Mouse (Mus musculus): ENCODE data around the gene Gnao1.

Gene Gnao1

GRCm38 (mm10) chr8:93843858-93844502 lies 34.2 kb downstream of the Gnao1 start:
- no peak for DNase-seq (ENCODE audit: low read depth, low spot score)

DNA sequence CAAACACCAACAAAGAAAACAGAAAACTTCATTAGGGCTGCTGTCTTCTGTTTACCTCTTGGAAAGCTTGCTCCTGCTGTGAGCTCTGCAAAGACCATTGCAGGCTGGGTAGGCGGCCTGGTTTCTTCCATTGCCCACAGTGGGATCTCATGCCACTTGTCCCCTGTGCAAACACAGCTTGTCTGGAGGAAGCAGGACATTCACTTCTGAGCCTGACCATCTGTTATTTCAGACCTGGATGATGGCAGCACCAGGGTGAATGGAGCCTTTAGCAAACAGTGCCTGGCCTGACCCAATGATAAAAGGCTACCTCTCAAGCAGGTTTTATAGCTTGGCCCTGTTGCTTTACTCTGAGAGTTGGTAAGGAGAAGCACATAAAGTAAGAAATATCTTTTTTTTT lies 35.4 kb downstream of the Gnao1 start:
- no peak for DNase-seq (ENCODE audit: low read depth, low spot score)

DNA sequence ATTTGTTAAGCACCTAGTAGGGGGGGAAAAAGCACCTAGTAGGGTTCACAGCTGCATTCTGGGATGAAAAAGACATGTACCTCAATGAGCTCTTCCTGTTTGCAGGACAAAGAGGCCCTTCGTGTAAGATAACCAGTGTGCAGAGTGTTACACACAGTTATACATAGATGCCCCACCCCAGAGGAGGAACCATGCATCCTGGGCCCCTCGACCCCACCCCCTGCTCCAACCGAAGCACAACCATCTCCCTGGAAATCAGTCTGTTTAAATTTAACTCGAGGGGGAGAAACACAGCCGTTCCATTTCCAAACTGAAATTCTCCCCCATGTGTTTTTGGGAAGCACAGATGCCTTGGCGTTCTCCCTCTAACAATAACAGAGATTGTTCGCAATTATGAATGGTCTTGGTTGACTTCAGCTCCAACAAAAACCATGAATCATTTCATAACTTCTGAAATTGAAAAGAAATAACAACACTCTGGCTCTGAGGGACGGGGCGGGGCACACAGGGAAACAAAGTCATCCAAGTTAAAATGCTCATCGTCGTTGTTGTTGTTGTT lies 42.4 kb downstream of the Gnao1 start:
- no peak for DNase-seq (ENCODE audit: low read depth, low spot score)

DNA sequence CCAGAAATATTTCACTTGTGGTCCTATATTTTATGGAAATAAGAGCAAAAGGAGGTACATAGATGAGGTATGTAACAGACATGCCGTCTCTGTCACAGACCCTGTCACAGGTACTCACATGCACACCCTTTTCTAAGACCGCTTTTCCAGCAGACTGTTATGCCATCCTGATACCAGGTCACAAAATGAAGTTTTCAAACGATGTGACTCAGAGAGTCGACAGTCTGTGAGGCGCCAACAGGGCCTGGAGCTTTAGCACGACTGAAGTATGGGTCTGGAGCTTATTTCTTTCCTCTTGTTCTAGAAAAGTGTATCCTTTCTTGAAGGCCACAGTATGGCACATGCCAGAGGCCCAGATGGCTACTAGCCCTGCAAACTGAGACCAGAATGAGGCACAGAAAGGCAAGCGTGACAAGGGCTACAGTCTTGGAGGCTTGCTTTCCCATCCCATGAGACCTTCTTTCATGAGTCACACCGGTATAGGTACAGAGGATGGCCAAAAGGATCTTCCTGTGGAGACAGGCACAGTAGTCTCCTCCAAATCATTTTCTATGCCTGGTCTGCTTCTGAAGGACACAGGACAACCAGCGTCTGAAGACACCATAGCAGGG lies 43.2 kb downstream of the Gnao1 start:
- no peak for DNase-seq (ENCODE audit: low read depth, low spot score)

GRCm38 (mm10) chr8:93854676-93855075 lies 44.9 kb downstream of the Gnao1 start:
- DNase-seq (ENCODE audit: low read depth, low spot score), result no peak

DNA sequence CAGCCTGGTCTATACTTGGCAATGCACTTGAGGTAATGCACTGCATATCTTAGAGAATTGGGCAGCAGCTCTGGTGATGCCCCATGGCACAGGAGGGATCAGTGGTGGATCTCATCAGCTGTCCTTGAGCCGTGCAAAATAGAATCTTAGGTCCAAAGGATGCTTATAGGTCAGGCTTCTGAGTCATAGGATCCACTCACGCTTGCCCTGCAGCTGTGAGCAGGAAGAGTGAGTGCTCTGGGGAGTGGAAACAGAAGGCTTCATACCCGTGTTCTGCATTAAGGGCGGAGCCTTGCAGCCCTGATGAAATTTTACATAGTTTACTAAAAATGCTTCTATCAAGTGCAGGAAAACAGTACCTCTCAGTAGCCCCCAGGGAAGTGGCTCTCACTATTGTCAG lies 45.5 kb downstream of the Gnao1 start:
- DNase-seq (ENCODE audit: low read depth, low spot score), result no peak

- no peak for DNase-seq (ENCODE audit: low read depth, low spot score)
These were observed 47.4 kb downstream of the Gnao1 start for GRCm38 (mm10) chr8:93857144-93857543.

DNA sequence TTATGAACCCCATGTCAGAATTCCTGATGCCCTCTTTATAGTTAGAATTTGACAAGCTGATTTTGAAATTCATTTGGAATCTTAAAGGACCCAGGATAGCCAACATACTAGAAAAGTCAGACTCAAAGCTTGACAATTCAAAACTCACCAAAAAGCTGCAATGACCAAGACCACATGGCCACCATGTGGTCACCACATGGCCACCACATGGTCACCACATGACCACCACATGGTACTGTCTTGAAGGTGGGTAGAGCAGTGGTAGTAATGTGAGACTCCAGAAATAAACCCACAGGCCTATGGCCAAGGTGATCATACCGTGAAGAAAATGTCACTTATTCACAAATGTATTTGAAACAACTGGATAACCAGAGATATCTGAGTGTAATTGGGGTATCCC lies 48.5 kb downstream of the Gnao1 start:
- DNase-seq (ENCODE audit: low read depth, low spot score), result no peak

DNA sequence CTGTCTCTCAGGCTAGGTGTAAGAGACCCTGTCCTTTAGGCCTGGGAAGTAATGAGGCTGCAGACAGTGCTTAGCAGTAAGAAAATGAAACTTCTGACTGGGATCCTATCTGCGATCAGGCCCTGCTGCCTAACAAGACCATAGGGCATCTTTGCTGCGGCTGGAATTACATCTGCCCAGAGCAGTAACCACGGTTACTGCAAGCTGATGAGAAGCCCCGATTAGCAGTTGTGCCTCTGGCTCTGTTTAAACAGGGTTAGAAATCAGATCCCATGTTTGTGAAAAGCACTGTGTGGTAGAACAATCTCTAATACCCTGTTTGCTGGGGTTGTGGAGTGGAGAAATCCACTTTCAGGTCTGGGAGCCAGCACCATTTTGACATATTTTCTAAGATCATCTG lies 50.3 kb downstream of the Gnao1 start:
- DNase-seq (ENCODE audit: low read depth, low spot score), result no peak

GRCm38 (mm10) chr8:93864064-93864463 lies 54.3 kb downstream of the Gnao1 start:
- DNase-seq (ENCODE audit: low read depth, low spot score), result no peak

GRCm38 (mm10) chr8:93866271-93866670 lies 56.5 kb downstream of the Gnao1 start:
- no peak for DNase-seq (ENCODE audit: low read depth, low spot score)

DNA sequence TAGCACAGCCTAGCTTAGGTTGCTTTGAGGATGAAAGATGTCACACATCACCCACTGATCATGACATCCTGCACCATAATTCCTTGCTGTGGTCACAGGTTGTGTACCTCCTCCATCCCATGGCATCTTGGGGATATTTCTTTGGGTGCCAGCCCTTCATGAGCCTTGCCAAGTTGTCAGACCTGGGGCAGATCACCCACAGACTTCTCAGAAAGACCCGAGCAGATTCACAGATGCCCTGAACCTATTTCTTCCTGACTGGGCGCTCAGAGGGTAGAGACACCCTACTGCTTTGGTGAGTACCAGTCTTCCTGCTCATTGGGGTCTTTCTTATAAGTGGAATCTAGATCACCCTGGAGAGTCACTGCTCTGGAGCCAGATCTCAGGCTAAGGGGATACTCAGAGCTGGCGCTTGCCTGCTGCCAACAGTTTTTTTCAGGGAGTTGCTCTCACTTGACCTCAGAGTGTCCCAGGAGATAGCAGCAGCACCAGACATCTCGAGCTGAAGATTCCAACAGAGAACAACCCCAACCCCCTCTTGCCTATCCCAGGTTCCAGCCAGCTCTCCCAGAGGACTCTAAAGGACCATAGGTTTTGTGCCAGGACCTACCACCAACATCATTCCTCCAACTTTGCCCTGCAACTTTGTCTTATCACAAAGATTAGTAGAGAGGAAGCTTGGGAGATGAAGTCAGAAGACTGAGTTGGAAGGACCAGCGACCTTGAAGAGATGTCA lies 58.9 kb downstream of the Gnao1 start:
- DNase-seq (ENCODE audit: low read depth, low spot score), result no peak

DNA sequence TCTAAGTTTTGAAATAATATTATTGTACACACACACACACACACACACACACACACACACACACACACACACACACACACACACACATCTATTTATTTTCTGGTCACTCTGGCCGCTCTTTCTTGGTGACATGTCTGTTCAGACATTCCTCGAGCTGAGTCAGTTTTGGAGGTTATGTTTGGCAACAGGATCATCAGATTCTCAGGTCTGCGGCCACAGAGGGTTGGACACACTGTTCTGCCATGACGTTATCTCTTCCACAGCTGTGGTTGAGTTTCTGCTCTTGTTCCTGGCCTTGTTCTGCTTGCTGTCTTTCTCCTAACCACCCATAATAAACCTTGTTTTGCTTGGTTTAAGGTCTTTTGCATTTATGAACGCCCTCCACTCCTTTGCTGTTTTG lies 61.5 kb downstream of the Gnao1 start:
- DNase-seq (ENCODE audit: low read depth, low spot score), result no peak

DNA sequence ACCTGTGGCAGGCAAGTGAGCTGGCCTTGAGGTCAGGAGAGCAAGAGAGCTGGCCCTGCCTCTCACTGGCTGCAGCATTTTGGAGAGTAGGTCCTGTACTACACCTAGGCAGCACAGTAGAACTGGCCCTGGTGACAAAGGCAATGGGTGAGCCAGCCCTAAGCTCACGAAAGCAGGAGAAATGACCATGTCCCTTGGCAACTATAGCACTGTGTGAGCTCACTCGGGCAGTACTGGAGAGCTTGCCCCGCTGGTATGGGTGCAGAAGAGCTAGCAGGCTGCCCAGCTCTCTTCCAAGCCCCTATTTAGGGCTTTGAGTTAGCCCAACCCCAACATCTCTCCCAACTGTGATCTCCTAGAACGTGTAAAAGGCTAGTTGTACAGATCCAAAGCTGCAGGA lies 68.6 kb downstream of the Gnao1 start:
- no peak for DNase-seq (ENCODE audit: low read depth, low spot score)

- no peak for DNase-seq (ENCODE audit: low read depth, low spot score)
These were observed 70.2 kb downstream of the Gnao1 start for GRCm38 (mm10) chr8:93879966-93880365.

DNA sequence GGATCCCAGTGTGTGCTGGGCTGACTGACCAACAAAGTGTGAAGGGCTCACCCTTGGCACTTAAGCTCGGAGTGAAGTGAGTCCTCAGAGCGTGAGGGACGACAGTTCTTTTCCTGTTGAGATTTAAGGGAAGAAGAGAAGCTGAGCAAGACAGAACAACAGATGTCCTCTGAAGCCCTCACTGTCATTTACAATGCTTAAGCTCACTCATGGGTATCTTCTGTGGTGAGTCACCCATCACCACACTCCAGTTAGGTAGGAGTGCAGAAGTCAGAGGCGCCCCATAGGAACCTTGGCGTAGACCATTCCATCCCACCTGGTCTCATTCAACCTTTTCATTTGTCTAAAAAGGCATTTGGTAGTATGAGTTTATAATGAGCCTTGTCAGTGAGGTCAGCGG lies 71.6 kb downstream of the Gnao1 start:
- DNase-seq (ENCODE audit: low read depth, low spot score), result no peak

GRCm38 (mm10) chr8:93883241-93883640 lies 73.5 kb downstream of the Gnao1 start:
- DNase-seq (ENCODE audit: low read depth, low spot score), result no peak

DNA sequence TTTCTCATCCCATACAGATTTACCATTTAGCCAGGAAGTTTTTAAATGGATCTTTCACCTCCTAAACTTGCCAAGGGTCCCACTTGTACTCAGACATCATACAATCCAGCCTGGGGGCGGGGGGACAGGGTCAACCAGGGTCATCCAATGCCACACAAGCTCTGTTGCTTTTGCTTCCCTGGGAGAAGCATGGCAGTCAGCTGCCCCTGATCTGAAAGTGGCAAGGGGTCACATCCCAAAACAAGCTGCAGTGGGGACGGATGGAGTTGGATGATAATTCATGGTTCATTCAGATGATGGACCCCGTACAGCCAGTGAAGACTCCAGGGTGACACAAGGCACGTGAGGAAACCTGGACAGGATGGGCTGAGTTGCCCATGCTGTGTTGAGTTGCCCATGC lies 74.0 kb downstream of the Gnao1 start:
- DNase-seq (ENCODE audit: low read depth, low spot score), result no peak

DNA sequence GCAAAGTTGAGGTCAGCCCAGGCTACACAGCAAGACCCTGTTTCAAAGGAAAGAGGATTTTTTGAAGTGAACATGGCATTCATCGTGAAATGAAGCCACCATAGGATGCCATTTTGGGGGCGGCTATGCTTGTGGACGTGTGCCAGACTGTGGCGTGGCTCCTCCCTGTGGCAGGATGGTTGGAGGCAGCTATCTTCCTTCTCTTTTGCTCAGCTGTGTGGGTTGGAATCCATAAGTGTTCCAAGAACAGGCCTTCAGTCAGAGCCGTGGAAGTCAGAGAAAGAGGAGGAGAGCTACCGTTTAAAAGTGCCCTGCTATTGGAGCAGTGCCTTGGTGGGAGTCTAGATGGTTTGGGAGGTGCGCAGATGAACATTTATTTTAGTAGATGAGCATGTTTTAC lies 74.5 kb downstream of the Gnao1 start:
- DNase-seq (ENCODE audit: low read depth, low spot score), result no peak

GRCm38 (mm10) chr8:93886181-93886580 lies 76.4 kb downstream of the Gnao1 start:
- no peak for DNase-seq (ENCODE audit: low read depth, low spot score)

DNA sequence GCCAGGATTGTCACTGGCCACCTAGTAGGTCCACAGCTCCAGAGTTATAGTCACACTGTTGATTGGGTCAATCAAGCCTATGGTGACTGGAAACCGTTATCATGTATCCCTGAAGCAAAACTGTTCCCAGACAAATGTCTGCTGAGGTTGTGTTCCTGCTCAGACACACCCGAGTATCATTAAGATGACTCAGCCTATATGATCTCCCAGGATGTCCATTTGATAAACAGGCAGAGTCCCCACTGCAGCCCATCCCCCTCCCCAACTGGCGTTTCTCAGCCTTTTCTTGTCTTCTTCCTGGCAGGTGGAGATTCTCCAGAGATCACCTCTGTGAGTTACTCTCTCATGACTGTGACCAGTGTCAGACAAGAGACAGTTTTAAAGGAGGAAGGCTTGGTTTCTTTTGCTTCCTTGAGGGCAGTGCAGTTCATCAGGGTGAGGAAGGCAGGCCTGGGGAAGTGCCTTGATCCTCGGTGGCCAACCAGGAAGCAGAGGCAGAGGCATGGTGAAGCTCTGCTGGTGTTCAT lies 78.4 kb downstream of the Gnao1 start:
- no peak for DNase-seq (ENCODE audit: low read depth, low spot score)

- DNase-seq (ENCODE audit: low read depth, low spot score), result no peak
These were observed 79.1 kb downstream of the Gnao1 start for GRCm38 (mm10) chr8:93888702-93889480.
